Mouse (Mus musculus) hindbrain, postnatal 0 days (tissue): ENCODE data around the gene Cacng7. TPM values are rescaled to one million over a fixed set of nuclear protein-coding genes. Genes with fewer than 3 reads are reported as not detected.

Experiments used
- ATAC-seq: fragments of 200-750 bp; cut with Nextera tagmentation; 2 replicates; pipeline ENCODE4 v1.8.0; 2017; ENCODE audit warnings: mild to moderate bottlenecking, moderate TSS enrichment, moderate library complexity
- DNase-seq: peaks from one replicate; pipeline ENCODE4 v3.0.0-alpha.2; 2015; ENCODE audit warnings: low spot score
- H3K27ac ChIP-seq: fragments of 300-500 bp; sonication (generic); 2 replicates; pipeline ENCODE4 v1.5.1; 2014; ENCODE audit warnings: mild to moderate bottlenecking
- H3K27me3 ChIP-seq: fragments of 300-500 bp; sonication (generic); 2 replicates; pipeline ENCODE4 v1.6.1; 2014; ENCODE audit warnings: low read length, mixed read lengths; ENCODE audit not compliant: insufficient read depth
- H3K36me3 ChIP-seq: fragments of 300-500 bp; sonication (generic); 2 replicates; pipeline ENCODE4 v1.6.1; 2014; ENCODE audit warnings: low read length, mixed read lengths; ENCODE audit not compliant: insufficient read depth
- H3K4me1 ChIP-seq: fragments of 300-500 bp; sonication (generic); 2 replicates; pipeline ENCODE4 v1.6.1; 2014; ENCODE audit warnings: antibody characterized with exemption, low read length, mixed read lengths; ENCODE audit not compliant: insufficient read depth
- H3K4me2 ChIP-seq: fragments of 300-500 bp; sonication (generic); 2 replicates; pipeline ENCODE4 v1.6.1; 2014; ENCODE audit warnings: low read depth, mild to moderate bottlenecking, low read length, moderate library complexity, mixed read lengths
- H3K4me3 ChIP-seq: fragments of 300-500 bp; sonication (generic); 2 replicates; pipeline ENCODE4 v1.5.1; 2014; ENCODE audit warnings: low read length
- H3K9ac ChIP-seq: fragments of 300-500 bp; sonication (generic); replicated peaks from 2 replicates; pipeline ENCODE4 v1.6.1; 2014; ENCODE audit warnings: mild to moderate bottlenecking, low read length, moderate library complexity, mixed read lengths
- H3K9me3 ChIP-seq: fragments of 300-500 bp; sonication (generic); 2 replicates; pipeline ENCODE4 v1.6.1; 2016; ENCODE audit warnings: low read length, mixed read lengths
- CTCF ChIP-seq: IDR thresholded peaks from 2 replicates; pipeline ENCODE4 v1.5.1; 2016; ENCODE audit warnings: antibody characterized with exemption, control low read depth, low read depth
- WGBS: fragments of 180-500 bp; shearing (Covaris S2); extraction: QIAGEN DNeasy Blood & Tissue Kit; methylation state at CpG from one replicate; pipeline ENCODE4 v1.1.7; 2014; 5-methylcytosine and 5-hydroxymethylcytosine counted together
- polyA plus RNA-seq: library from polyadenylated mRNA; unstranded; fragments of >200 nt; fragmentation: Nextera tagmentation; extraction: Ambion mirVana; gene quantifications from 2 replicates; pipeline ENCODE4 v1.2.1, GENCODE M21; 2015
- total RNA-seq: library from RNA; depleted of rRNA; stranded (reverse); fragments of >200 nt; gene quantifications from 2 replicates; pipeline ENCODE4 v1.2.3, GENCODE M21; 2014; rRNA removed

Cacng7 gene
- total RNA-seq (115 and 116 TPM in 2 replicates), polyA plus RNA-seq (4.0 and 4.6 TPM in 2 replicates)

DNA sequence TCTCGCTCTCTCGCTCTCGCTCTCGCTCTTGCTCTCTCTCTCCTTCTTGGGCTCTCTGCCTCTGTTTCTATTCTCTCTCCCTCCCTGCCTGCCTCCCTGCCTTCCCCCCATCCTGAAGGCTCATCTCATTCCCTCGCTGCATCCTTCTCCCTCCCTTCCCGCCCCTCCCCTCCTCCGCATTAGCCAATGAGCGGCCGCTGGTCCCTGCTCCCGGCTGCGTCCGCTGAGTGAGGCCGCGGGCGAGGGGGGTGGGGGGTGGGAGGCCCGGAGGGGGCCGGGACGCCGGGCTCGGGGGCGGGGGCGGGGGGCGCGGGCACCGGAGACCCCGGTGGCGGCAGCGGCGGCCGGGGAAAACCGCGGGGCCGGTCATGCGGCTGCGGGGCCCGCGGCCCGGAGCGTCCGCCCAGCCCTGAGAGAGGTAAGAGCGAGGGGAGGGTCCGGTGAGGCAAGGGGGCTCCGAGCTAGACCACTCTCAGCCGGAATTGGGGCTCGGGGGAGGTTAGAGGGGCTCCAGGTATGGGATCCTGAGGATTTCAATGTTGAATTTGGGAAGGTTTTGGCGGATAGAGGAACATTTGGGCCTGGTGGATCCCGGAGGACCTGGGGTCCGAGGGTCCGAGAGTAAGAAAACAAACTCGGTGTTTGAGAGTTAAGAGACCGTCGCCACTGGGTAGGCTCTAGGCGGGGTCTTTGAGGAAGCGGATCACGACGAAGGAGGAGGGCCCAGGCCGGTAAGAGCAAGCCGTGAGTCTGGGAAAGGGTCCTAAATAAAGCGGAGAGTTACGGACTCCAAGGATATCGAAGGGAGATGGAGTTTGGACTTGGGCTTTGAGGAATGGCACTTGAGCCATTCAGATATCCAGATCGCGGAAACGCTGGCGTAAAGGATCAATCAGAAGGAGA lies at the start of gene Cacng7:
Cacng7 (plus strand) TSS at position 337 of the 903 bp plus-strand sequence.
- Histone ChIP-seq H3K9me3 (no peaks in the 10 kb centered on the region), H3K27me3 (no peaks in the 10 kb centered on the region), H3K4me2 (peak within 1 kb of the TSS; percentile 74), H3K36me3 (no peaks in the 10 kb centered on the region; the same call in 1 of the 2 replicates), H3K4me1 (peaks cover 10% of the 10 kb centered on the region; the same call in 1 of the 2 replicates), H3K27ac (peak within 1 kb of the TSS; percentile 86), H3K4me3 (peak within 1 kb of the TSS; percentile 86), H3K9ac (peak within 1 kb of the TSS; percentile 89)
- TF ChIP-seq CTCF = no peak
- DNase-seq = peak; percentile 86
- WGBS = 1% methylated on average over 64 of the region's 65 CpGs
- peak; percentile 78 for ATAC-seq

DNA sequence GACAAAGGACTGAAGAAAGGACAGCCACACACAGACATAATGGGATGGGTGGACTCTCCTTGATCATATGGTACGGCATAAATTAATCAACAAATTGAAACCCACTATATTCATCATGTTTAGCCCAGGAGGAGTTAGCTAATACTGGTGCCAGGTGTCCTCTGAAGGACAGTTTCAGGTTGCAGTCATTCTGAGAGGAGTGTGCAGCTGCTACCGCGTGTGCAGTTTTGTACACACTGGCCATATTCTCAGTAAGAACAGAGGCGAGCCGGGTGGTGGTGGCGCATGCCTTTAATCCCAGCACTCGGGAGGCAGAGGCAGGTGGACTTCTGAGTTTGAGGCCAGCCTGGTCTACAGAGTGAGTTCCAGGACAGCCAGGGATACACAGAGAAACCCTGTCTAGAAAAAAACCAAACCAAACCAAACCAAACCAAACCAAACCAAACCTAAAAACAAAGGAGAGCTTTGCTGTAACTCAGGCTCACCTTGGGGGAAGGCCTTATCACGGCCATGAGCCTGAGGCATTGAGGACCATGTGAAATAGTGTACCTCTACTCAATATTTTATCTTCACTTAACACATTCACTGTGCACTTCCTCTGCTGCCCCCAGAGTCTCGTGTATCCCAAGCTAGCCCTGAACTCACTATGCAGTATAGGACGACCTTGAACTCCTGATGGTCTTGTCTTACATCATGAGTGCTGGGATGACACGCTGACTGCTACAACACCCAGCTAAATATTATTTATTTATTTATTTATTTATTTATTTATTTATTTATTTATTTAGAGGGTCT lies 49.5 kb upstream of the Cacng7 start:
- DNase-seq (no peak), ATAC-seq (no peak)
- Histone ChIP-seq H3K4me1 (no peaks in the 10 kb centered on the region), H3K4me3 (no peak overlapping the region), H3K4me2 (no peak overlapping the region), H3K27me3 (no peaks in the 10 kb centered on the region), H3K27ac (no peak overlapping the region), H3K9me3 (no peaks in the 10 kb centered on the region), H3K36me3 (no peaks in the 10 kb centered on the region), H3K9ac (no peak overlapping the region)
- no peak for TF ChIP-seq CTCF
- WGBS = 90% methylated on average over 11 of the region's 11 CpGs

DNA sequence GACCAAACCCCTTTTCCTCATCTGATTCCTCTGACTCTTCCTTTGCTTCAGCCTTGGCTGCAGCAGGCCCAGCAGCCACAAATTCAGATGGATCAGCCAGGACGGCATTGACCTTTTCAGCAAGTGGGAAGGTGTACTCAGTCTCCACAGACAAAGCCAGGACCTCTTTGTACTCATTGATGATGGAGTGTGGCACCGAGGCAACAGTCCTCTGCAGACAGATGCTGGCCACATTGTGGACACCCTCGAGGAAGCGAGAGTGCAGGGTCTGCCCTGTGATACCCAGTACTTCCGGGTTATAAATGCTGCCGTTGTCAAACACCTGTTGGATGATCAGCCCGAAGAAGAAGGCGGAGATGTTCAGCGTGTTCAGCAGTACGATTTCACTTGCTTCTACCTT lies 48.2 kb upstream of the Cacng7 start:
- TF ChIP-seq CTCF = no peak
- no peak for DNase-seq
- 83% methylated on average over 10 of the region's 10 CpGs for WGBS
- H3K27me3 ChIP-seq = no peaks in the 10 kb centered on the region
- no peak overlapping the region for H3K9ac ChIP-seq
- no peaks in the 10 kb centered on the region for H3K36me3 ChIP-seq
- H3K4me2 ChIP-seq = no peak overlapping the region
- no peak overlapping the region for H3K4me3 ChIP-seq
- H3K27ac ChIP-seq = no peak overlapping the region
- H3K9me3 ChIP-seq = no peaks in the 10 kb centered on the region
- no peaks in the 10 kb centered on the region for H3K4me1 ChIP-seq
- ATAC-seq = no peak

DNA sequence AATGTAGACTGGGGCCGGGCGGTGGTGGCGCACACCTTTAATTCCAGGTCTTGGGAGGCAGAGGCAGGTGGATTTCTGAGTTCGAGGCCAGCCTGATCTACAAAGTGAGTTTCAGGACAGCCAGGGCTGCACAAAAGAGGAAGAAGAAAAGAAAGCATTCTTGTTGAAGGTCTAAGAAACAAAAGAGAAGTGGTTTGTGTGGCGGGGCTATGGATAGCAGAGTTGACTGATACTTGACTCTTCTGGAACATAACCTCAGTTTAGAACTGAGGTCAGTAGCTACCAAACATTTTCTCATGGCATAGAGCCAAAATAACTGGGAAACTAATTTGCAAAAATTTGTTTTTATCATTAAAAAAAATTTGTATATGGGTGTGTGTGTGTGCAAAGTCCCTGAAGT lies 46.7 kb upstream of the Cacng7 start:
- Histone ChIP-seq H3K27me3 (no peaks in the 10 kb centered on the region), H3K4me3 (no peak overlapping the region), H3K4me1 (0 out of 2 replicates have a peak, but pooled peaks cover 1% of the 10 kb centered on the region), H3K27ac (no peak overlapping the region), H3K4me2 (no peak overlapping the region), H3K9me3 (no peaks in the 10 kb centered on the region), H3K36me3 (no peaks in the 10 kb centered on the region), H3K9ac (no peak overlapping the region)
- 95% methylated on average over 5 of the region's 5 CpGs for WGBS
- ATAC-seq (no peak), DNase-seq (no peak)
- TF ChIP-seq CTCF = no peak

DNA sequence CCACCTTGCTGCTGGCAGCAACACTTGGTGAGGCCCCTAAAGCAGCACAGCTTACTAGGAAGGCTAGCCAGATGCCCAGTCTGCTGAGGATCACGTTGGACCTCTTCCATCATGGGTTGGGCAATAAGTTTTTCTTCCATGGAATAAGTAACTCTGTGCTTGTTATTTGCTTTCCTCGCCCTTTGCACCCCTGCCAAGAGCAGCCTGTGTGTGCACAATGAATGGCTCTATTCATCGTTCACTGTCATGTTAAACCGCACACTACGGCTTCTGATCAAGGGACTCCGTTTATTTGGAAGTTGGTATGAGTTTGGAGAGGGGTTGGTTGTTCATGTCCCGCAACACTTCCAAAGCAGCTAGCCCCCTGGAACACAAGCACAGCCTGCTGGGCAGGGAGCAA lies 45.6 kb upstream of the Cacng7 start:
- no peaks in the 10 kb centered on the region for H3K36me3 ChIP-seq
- H3K4me2 ChIP-seq = no peak overlapping the region
- no peak for TF ChIP-seq CTCF
- DNase-seq (peak; percentile 32), ATAC-seq (no peak)
- H3K27ac ChIP-seq = no peak overlapping the region
- no peak overlapping the region for H3K9ac ChIP-seq
- H3K4me3 ChIP-seq = no peak overlapping the region
- 32% methylated on average over 7 of the region's 7 CpGs for WGBS
- H3K4me1 ChIP-seq = 0 out of 2 replicates have a peak, but pooled peaks cover 4% of the 10 kb centered on the region
- no peaks in the 10 kb centered on the region for H3K27me3 ChIP-seq
- H3K9me3 ChIP-seq = no peaks in the 10 kb centered on the region

DNA sequence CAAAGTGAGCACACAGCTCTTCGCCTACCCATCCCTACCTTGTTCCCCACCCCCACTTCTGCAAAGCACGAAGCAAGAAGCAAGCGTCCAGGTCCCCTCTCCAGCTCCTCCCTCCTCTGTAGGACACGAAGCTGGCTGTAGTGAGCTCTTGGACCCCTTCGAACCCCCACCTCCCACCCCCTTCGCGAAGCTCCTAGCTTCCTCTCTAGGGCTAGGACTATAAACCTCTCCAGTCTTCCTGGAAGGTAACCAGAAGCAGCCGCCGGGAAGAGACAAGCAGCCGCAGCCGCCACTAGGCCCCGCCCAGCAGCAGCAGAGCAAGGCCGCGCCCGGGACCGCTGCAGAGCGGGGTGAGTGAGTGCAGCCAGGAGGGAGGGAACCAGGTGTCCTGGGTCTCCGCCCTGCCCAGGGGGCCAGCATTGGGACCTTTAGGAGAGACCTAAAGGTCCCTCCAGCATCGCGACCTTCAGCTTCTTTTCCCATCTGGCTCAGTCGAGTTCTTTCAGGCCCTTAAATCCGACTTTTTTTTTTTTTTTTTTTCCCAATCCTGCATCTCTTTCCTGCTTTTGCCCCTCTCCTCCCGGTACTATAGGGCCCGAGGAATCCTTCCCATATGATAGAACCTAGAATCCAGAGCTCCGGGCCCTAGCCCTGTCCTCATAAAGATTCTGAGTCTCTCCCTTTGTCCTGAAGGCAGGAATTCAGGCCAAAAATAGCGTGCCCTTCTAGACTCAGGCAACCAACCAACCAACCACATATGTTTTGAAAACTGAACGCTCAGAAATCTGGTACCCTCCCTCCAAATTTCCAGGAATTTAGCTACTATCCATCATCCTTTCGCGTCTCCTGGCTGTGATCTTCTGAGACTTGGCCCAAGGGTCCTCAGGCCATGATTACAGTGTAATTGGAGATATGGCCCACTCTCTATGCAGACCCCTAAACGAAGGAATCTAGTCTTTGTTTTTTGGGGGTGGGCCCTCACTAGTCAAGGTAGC lies 43.5 kb upstream of the Cacng7 start, which contains the start of the genes Myadm and Prkcg:
Myadm (plus strand) TSS at position 105 of the 995 bp plus-strand sequence.
Prkcg (plus strand) TSS at position 204 of the 995 bp plus-strand sequence.
- Histone ChIP-seq H3K9ac (peak within 1 kb of the TSS; percentile 87), H3K4me1 (0 out of 2 replicates have a peak, but pooled peaks cover 6% of the 10 kb centered on the region), H3K9me3 (no peaks in the 10 kb centered on the region), H3K4me2 (peak within 1 kb of the TSS; percentile 71), H3K27me3 (no peaks in the 10 kb centered on the region), H3K36me3 (peaks cover 7% of the 10 kb centered on the region; the same call in 1 of the 2 replicates), H3K4me3 (peak within 1 kb of the TSS; percentile 61), H3K27ac (peak within 1 kb of the TSS; percentile 82)
- 2% methylated on average over 27 of the region's 30 CpGs for WGBS
- ATAC-seq (peak; percentile 44), DNase-seq (peak; percentile 71)
- no peak for TF ChIP-seq CTCF
